Mouse (Mus musculus) c-Kit-positive CD71-negative TER-119-negative erythroid progenitor cells, embryonic 14.5 days (primary cell): ENCODE data around the gene Dennd6a.
A peak's percentile ranks its signal among the peaks of the same experiment; 100 is the strongest.

ENCODE experiments used
- DNase-seq: peaks from one replicate; pipeline ENCODE4 v3.0.0-alpha.2; 2013; ENCODE audit warnings: low read depth

Gene Dennd6a

DNA sequence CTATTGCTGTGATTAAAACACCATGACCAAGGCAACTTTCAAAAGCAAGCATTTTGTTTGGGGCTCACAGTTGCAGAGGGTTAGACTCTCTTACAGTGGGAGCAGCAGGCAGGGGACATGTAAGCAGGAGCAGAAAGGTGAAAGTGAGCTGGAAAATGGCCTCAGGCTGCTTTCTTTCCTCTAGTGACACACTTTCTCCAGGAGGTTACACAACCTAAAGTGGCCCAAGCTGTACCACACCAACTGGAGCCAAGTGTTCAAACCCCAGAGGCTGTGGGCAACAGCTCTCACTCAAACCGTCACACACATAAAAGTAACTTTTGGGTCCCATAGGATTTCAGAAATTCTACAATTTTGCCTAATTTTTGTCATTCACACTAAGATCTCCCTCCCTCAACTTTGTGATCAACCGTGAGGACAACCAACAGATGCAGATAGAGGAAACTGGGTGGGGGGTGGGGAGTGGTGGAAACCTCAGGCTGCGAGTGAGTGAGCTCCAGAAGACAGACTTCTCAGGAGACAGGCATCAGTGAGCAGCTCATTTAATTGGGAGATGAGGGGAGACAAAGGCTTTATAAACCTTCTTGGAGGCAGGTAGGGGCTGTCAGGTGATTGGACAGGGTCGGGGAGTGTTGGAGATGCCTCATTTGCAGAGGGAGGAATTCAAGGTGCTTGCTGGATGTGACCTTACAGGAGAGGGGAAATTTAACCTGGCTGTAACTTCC lies 1.5 kb upstream of the Dennd6a start:
- DNase-seq, result no peak

DNA sequence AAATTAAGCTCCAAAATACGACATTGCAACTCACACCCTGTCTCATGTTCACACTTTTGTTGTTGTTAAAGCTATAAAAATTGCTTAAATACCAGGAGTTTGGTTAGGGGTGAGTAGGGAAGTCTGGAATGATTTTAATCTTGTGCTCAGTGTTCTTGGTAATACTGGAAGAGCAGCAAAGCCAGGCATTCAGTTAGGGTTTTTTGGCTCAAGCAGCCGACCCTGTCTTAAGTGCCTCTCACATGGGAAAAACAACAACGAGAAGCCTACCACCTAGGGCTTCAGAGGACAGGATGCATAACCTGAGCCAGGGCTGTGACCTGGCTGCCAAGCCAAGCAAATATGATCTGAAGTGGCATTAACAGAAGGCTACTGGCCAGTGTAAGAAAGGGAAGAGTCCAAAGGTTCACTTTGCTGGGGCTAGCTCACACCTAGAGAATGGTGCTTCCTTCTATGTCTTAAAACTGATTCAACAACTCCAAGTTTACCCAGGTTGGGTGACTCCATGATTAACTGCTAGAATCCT lies 2.7 kb downstream of the Dennd6a start:
- no peak for DNase-seq

DNA sequence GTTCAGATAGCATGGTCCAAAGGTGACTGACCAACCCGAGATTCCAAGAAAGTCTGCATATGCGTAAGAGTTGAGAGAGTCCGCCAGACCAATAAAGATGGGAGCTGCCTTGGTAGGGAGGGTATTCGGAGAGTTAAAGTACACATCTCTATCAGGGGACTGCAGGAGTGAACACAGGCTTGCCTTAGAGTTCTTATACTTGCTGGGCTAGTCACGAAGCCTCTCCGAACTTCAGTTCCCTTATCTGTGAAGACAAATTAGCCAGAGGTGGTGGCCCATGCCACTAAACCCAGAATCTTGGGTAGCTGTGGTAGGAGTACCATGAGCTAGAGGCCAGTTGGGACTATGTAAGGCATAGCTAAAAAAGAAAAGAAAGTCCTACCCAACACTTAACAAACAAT lies 5.1 kb downstream of the Dennd6a start:
- no peak for DNase-seq

DNA sequence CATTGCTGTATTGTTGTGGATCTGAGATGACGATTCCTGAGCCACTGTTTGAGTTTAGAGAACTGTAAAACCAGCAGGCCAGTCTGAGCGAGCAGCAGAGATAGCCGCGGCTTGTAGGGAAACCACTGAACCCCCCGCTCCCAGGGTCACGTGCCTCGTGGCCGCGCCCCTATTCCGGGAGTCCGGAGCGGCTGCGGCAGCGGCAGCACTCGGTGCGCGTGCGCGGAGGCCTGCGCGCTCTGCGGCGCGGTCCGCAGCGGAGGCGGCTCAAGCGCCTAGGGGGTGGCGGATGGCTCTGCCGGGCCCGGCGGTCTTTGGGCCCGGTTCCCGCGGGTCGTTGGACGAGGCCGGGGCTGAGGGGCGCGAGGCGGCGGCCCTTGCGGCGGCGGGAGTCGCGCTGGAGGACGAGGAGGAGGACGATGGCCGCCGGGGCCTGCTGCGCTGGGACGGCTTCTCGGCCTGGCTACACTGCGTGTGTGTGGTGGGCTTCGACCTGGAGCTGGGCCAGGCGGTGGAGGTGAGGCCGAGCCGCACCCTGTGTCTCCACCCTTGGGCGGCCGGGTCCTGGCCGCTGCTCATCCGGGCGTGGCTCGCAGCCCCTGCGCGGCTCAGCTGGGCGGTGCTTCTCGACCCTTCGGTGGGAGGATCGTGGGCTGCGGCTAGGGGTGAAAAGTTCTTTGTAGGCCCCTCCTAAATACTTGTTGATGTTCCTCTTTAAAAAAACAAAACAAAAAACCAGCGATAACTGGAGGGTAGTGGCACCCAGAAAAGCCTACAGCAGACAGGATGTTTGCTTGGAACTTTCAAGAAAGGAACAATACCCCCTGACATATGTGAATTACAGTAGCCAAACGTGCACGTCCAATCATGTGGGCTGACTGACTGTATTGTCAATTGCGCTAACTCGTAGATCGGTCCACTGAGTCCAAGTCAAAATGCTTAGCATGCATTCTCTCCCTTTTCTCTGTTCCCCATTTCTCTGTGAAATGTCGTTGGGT lies 6.0 kb downstream of the Dennd6a start:
- peak; percentile 83 for DNase-seq

DNA sequence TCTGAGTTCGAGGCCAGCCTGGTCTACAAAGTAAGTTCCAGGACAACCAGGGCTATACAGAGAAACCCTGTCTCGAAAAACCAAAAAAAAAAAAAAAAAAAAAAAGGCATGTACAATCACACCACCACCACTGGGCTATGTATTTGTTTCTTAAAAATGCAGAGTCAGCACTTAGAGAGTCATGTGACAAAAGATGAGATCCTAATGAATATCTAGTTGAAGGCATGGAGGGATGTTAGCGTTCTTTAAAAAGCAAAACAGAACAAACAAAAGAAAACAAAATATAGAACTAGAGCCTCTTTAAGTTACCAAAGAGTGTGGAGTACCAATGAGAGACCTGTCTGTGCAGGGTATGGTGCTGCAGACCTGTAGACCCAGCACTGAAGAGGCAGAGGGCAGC lies 10.0 kb downstream of the Dennd6a start:
- DNase-seq, result no peak

DNA sequence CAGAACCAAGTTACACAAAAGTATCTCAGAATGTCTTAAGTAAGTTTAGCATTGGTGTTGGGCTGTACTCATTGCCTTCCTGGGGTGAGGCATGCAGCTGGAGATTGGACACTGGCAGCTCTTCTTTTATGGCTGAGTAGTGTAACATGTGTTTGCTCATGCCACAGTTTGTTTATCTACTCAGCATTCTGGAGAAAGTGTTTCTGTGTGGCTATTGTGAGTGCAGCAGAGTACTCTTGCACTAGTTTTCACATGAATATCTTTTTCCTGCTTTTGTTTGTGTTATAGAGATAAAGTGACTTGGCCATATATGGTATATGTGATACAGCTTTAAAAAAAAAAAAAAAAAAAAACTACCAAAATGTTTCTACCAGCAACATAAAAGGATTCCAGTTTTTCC lies 13.5 kb downstream of the Dennd6a start:
- no peak for DNase-seq

DNA sequence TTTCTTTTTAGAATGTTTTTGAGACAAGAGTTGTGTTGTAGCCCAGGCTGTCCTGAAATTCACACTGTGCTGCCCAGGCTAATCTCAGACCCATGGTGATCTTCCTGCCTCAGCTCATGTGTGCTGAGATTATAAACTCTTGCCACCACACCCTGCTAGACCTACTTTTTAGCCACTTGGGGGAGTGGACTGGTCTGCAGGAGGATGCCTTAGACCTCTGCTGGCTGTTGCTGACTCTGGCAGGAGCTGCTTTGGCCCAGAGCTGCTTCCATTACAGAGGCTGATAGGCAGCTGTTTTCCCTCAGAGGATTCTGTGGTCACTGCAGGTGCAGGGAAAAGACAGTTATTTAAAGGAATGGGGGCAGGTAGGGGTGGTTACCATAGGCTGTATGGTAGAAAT lies 17.7 kb downstream of the Dennd6a start:
- no peak for DNase-seq

DNA sequence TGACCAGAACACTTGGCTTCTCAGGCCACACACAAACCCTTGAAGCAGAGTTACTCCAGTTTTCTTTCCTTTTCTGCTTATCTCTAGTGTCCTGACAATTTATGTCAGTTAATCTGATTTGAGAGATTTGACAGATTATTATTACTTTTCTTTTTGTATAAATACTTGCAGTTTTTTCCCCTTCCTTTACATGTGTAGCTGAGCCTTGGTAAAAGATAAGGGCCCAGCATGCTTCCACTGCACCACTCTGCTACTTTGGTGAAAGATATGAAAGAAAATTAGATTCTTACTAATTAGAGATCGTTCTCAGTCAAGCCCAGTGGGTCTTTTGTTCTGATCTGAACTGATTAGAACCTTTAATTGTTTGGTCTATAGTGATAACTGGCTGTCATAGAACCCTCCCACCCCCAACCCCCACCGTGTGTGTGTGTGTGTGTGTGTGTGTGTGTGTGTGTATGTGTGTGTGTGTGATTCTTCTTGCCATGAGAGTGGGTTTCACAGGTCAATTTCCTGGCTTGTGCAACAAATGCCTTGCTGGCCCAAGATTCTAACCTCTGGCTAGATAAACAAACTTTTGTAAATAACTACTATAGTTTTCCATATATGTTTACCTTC lies 19.7 kb downstream of the Dennd6a start:
- DNase-seq, result no peak

DNA sequence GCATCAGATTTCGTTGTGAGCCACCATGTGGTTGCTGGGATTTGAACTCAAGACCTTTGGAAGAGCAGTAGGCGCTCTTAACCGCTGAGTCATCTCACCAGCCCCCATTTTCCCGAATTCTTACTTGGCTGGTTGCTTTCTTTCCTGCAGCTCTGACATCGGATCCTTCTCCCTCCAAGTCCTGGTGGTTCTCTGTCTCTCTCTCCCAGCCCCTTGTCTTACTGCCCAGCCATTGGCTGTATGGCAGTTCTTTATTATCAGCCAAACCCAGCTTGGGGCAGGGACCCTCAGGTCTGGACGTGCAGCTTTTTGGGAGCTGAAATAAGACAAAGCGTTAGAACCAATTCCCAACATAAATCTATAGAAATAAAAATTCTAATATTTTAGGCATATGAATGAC lies 21.5 kb downstream of the Dennd6a start:
- no peak for DNase-seq

DNA sequence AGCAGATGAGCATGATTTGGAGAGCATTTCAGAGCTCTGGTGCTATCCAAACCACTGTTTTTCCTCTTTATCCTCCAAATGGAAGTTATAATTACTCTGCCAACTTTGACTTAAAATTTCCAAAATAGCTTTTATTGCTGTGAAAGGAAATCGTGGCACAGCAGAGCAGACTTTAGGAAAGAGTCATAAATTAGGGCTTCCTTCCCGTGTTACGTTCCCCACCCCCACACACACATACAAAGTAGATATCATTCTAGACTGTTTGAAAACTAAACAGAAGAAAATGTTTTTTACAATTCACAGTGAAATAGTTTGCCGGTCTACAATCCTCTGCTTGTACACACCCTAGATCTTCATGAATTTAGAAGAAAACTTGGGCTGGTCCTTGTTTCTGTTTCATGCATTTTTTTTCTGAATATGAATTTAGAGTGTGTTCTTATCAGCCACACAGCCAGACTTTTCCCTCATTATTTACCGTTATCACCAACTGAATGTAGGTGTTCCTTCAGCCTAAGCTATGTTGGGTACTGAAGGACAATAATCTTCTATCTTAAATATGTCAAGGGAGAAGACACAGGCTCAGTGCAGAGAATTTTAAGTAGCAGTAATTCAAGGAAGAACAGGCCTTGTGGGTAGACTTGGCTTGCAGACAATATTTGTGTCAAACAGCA lies 22.2 kb downstream of the Dennd6a start:
- DNase-seq, result no peak

DNA sequence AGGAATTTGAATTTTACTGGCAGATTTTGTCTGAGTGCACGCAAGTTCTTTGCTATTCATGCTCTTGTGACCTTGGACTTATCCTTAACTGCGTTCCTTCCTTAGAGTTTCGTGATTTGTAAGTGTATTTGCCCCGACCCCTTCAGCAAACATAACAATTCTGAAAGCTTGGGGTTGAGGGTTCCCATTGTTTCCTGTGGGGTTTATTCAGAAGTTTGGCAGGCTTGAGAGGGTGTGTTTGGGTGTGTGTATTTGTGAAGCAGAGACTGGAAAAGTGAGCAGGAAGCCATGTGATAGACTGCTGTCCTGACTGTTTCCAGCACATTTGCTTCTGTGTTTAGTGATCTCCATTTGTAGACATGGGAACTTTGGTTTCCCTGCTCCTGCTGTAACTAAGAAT lies 31.7 kb downstream of the Dennd6a start:
- no peak for DNase-seq

DNA sequence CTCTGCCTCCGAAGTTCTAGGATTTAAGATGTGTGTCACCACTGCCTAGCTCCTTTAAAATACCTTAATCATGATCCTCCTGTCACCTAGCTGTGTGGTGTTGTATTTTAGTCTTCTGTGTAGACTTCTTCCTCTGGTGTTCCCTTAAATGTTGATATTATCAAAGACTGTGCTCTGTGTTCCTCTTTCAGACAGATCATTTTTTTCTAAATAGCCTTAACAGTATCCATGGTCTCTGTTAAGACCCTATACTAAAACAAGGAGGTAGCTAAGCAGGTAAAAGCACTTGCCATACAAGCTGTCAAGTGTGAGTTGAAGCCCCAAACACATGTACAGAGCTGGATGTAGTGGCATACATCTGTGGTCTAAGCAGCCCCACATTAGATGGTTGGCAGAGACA lies 36.0 kb downstream of the Dennd6a start:
- DNase-seq, result no peak

DNA sequence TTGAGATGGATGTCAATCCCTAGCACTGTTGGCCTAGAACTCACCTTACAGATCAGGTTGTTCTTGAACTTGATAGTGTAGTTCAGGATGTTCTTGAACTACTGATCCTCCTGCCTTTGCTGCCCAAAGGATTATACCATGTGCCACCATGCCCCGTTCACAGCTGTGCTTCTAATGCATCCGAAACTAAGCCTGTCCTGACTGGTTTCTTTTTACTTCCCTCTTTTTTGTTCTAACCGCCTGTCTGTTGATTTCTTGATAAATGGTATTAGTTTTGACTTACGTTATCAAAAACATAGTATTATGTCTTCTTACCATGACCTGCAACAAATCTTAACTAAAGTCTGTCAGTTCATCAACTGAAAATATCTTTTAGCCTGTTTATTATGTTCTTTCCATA lies 37.0 kb downstream of the Dennd6a start:
- no peak for DNase-seq

DNA sequence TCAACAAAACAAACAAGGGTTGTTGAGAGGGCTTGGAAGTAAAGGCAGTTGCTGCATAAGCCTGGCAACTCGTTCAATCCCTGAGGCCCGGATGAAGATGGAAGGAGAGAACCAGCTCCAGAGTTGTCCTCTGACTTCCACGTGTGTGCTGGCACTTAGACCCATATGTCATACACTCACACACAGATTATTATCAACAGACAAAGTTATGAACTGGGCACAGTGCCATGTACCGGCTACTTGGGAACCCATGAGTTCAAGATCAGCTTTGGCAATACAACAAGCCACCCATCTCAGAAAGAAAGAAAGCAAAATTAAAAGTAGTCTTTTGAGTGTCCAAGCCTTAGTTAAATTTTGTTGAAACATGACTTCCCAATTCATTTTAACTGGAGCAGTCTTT lies 51.6 kb downstream of the Dennd6a start:
- DNase-seq, result no peak

DNA sequence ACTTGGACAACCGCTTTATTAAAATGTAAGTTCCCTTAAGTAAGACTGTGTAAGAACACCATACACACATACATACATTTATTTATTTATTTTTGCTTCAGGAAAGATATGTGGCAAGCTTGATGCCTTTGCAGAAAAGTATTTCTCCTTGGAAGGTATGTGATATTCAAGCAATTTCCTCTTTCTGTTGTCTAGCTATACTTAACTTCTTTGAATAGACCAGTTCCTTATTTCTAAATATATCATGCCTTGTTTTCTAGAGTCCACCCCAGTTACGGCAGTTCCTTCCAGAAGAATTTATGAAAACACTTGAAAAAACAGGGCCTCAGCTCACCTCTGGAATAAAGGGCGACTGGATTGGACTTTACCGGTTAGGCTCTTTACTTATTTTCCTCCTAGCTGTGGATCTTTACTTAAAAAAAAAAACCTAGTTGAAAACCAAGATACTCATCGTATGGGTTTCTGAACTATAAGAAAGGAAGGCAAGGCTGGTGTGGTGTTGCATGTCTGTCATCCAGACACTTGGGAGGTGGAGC lies 53.0 kb downstream of the Dennd6a start:
- no peak for DNase-seq

DNA sequence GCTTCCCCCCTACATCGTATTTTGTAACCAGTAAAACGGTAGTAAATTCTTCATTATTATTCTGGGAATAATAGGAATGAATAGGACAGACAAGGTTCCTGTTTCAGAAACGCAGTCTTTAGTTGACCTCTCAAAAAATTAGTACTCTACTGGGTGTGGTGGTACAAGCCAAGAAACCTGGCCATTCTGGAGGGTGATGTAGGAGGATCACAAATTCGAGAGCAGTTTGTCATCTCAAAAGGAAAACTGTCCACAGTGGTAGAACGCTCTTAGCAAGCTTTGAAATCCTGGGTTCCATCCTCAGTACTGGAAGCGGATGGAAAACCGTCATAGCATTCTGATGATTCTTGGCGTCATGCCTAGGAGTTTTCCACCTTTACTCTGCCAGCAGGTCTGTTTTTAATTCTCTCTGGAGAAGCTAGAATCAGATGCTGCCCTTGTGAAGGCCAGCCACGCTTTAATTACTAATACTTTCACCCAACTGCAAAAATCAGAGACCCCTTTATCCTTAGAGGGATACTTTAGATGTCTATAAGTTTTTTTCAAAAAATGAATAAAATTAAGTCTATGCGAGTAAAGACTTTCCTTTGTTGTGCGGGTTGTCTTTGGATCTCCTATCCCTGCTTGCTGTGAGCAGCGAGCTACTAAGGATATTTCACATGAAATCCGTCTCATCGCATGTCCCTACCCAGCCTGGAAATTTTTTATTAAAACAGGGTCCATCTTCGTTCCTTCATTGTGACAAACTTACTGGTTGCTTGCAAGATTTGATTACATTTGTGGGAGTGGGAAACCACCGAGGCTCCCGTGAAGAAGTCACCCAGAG lies 63.6 kb downstream of the Dennd6a start:
- no peak for DNase-seq

DNA sequence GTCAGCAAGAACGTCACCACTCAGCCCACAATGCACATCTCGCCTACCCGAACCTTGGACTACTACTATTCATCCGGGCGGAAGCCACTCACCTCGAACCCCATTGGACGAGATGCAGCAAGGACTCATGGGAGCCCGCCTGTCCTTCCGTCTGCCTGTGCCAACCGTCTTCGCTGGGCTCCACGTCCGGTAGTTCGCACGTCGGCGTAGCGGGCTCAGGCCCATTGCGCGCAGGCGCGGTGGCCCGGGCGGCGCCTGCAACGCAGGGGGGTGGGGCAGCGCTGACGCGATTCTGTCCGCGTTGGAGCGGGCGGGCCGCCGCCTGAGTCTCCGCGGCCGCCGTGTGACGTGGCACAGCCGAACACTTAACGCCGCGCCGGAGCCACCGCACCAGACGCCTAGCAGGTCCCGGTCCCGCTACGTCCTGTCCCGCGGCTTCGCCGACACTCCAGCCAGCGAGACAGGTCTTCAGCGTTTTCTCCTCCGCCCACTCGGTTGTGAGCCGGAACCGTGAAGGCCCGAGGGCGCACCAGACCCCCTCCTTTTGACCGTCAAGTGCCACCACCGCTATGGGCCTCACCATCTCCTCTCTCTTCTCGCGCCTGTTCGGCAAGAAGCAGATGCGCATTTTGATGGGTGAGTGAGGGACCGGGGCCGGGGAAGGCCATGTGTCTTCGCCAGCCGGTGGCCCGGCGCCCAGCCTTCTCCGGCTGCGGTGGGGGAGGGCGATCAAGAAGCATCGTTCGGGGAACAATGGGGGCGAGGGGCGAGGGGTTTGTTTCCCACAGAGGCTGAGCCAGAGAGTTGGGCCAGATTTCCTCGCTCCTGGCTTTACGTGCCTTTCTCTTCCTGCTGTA lies 64.4 kb downstream of the Dennd6a start, which contains the start of gene Arf4:
Gene Arf4 (plus strand): TSS at position 224 of the 857 bp plus-strand sequence.
- DNase-seq, result peak; percentile 90

DNA sequence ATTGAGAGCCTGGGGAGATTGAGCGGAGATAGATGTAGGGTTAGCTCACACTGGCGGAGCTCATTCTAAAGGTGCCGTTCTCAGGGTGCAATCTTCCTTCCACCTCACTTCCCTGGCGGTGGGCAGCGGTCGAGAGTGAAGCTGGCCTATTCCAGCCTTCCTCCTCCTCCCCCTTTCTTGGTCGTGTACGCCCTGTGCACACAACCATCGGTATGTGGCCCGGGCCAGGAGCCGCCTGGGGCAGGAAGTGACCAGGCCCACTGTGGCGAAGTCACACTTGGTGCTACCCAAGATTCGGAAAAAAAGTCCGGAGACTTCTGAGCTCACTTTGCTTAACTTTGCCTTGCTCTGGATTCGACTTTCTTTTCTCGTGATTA lies 65.0 kb downstream of the Dennd6a start:
- peak; percentile 34 for DNase-seq

DNA sequence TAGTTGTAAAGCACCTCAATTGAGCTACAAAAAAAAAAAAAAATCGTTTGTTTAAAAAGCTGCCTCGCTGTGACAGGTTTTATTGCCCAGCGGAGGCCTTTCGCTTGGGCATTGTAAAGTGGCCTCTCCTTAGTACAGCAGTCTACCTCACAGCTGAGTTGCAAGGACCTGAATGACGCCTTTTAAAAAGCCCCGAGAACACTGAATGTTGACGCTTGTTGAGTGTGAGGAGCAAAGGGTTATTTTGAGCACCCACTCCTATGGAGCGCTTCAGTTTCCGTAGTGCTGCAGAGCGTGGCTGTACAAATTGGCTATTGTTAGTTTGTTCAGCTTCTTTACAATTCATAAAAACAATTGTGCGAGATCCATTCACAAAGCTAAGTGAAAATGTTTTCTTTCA lies 65.6 kb downstream of the Dennd6a start:
- no peak for DNase-seq

DNA sequence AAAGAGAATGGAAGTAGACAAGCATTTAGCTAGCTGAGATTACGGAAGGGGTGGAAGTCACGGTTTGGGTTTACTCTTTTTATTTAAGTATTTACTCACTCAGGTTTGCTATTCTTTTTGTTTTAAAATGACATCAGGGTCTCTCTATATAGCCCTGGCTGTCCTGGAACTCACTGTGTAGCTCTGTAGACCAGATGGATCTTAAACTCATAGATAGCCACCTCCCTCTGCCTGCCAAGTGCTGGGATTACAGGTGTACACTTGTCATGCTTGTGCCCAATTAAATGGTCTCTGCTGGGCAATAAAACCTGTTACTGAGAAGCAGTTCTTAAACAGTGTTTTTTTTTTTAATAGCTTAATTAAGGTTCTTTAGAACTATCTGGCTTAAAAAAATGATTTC lies 66.3 kb downstream of the Dennd6a start:
- DNase-seq, result no peak
